Mouse (Mus musculus) layer of hippocampus, adult 6 months (tissue): Measurements from ENCODE around the gene Sp140. TPM values are rescaled to one million over a fixed set of nuclear protein-coding genes. Genes with fewer than 3 reads are reported as not detected.

Experiments used
- long read RNA-seq, 2 experiments: library from polyadenylated mRNA; unstranded; transcript quantifications; one replicate each; pipeline ENCODE4 v2.0.0; 2019 to 2020
- polyA plus RNA-seq: library from polyadenylated mRNA; unstranded; fragments of <200 nt; fragmentation: Nextera tagmentation; gene quantifications from 2 replicates; pipeline ENCODE4 v1.2.3, GENCODE M21; 2021

Gene Sp140
- 0.63 and 0.72 TPM in 2 replicates for polyA plus RNA-seq
- long read RNA-seq, experiment 1, partial matches to known transcripts, result 2 of 2 reads
- long read RNA-seq, experiment 1, other reads (novel, unspliced or antisense), result 0 of 2 reads
- long read RNA-seq, experiment 2, partial matches to known transcripts, result 0 of 5 reads
- long read RNA-seq, experiment 2, other reads (novel, unspliced or antisense), result 2 of 5 reads

GRCm38 (mm10) chr1:85600078-85600477 lies at the start of gene Sp140:
Gene Sp140 (plus strand): TSS chr1:85600378.

GRCm38 (mm10) chr1:85575376-85575775 lies 24.8 kb upstream of the Sp140 start, which contains the start of gene G530012D18Rik:
Gene G530012D18Rik (plus strand): TSS chr1:85575676.

GRCm38 (mm10) chr1:85598271-85599012 lies 1.7 kb upstream of the Sp140 start, which contains the start of gene Sp110:
Gene Sp110 (minus strand): TSS chr1:85598817.

GRCm38 (mm10) chr1:85649881-85650280 lies 49.7 kb downstream of the Sp140 start, which contains the start of gene Sp100:
Gene Sp100 (plus strand): TSS chr1:85649988.

Other genes with a start within 250 kb of the Sp140 start
- not detected in 2 replicates for gene G530012D18Rik, start 24.7 kb upstream of the Sp140 start, polyA plus RNA-seq
- 0.59 and 0.75 TPM in 2 replicates for gene Sp110, start 1.6 kb upstream of the Sp140 start, polyA plus RNA-seq
- gene Sp100, start 49.6 kb downstream of the Sp140 start, polyA plus RNA-seq, result 1.9 and 2.5 TPM in 2 replicates
- gene A630001G21Rik, start 178.3 kb downstream of the Sp140 start, polyA plus RNA-seq, result 0.20 and 0.44 TPM in 2 replicates
- 16.5 and 16.9 TPM in 2 replicates for gene Cab39, start 193.1 kb downstream of the Sp140 start, polyA plus RNA-seq